Mouse (Mus musculus) testis, adult 2 months (tissue): ENCODE data around the gene Micu2.

Experiments used
- CTCF ChIP-seq: fragments of 200-500 bp; IDR thresholded peaks from 2 replicates; pipeline ENCODE4 v1.5.1; 2012; ENCODE audit warnings: low read depth, mild to moderate bottlenecking, inconsistent platforms, low read length, moderate library complexity; ENCODE audit not compliant: control insufficient read depth, insufficient read depth, insufficient replicate concordance
- POLR2A ChIP-seq: fragments of 200-500 bp; IDR thresholded peaks from 2 replicates; pipeline ENCODE4 v1.6.1; 2012; ENCODE audit warnings: low read depth, mild to moderate bottlenecking, inconsistent platforms, low read length, moderate library complexity; ENCODE audit not compliant: control insufficient read depth

- TF ChIP-seq POLR2A (peak; percentile 95), CTCF (no peak)
These were observed at the start of gene Micu2 for GRCm38 (mm10) chr14:57998526-57999401.
